Mouse (Mus musculus): ENCODE data around the gene Tmem132b.

Tmem132b gene

GRCm38 (mm10) chr5:125802801-125803200, 271.2 kb downstream of the Tmem132b start:
- in situ Hi-C loops (cut with MboI; ENCODE audit: low pct_unique_long_range_greater_than_20kb in 1 of 2, low sequenced_read_pairs in 2 of 2, unreplicated experiment in 1 of 2), result no loop called here

GRCm38 (mm10) chr5:125805327-125805726, 273.8 kb downstream of the Tmem132b start:
- in situ Hi-C loops (cut with MboI; ENCODE audit: low pct_unique_long_range_greater_than_20kb in 1 of 2, low sequenced_read_pairs in 2 of 2, unreplicated experiment in 1 of 2), result no loop called here

GRCm38 (mm10) chr5:125807861-125808260, 276.3 kb downstream of the Tmem132b start:
- in situ Hi-C loops (cut with MboI; ENCODE audit: low pct_unique_long_range_greater_than_20kb in 1 of 2, low sequenced_read_pairs in 2 of 2, unreplicated experiment in 1 of 2), result no loop called here

GRCm38 (mm10) chr5:125829342-125829741, 297.8 kb downstream of the Tmem132b start:
- in situ Hi-C loops (cut with MboI; ENCODE audit: low pct_unique_long_range_greater_than_20kb in 1 of 2, low sequenced_read_pairs in 2 of 2, unreplicated experiment in 1 of 2), result no loop called here

- in situ Hi-C loops (cut with MboI; ENCODE audit: low pct_unique_long_range_greater_than_20kb in 1 of 2, low sequenced_read_pairs in 2 of 2, unreplicated experiment in 1 of 2), result no loop called here
These were observed 304.3 kb downstream of the Tmem132b start for GRCm38 (mm10) chr5:125835890-125836289.

- in situ Hi-C loops (cut with MboI; ENCODE audit: low pct_unique_long_range_greater_than_20kb in 1 of 2, low sequenced_read_pairs in 2 of 2, unreplicated experiment in 1 of 2), result no loop called here
These were observed 305.2 kb downstream of the Tmem132b start for GRCm38 (mm10) chr5:125836761-125837160.

Data from mouse embryonic stem cell (cell line).